In the genomic region with DNA sequence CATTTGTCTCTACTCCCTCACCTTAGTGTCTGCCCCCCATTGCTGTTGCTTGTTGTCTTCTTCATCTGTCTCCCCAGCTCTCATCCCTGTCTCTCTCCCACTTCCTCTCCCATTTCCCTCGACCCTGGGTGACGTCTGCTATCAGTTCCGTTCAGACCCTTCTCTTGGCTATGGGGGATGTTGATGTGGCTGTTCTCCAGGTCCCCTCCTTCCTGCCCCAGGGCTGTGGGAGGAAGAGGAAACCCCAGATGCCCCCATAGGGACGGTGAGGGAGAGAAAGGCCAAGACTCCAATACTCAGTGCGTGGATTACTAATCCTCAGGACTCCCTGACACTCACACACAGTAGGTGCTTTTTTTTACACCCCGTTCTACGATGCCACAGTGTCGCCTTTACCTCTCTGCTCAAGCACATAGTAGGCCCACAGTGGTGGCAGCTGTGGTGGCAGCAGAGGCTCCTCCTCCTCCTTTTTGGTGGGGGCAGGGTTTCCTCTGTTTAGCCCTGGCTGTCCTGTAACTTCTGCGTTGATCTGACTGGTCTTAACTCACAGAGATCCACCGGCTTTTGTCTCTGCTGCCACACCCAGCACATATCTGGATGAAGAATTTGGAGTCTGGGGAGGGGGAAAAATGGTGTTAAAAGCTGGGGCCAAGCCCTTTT, we compare ENCODE assay signal across 9 mouse cellular contexts. TPM values are rescaled to one million over a fixed set of nuclear protein-coding genes. Genes with fewer than 3 reads are reported as not detected.
DNase-seq lines count a peak whose midpoint lies in the region; ATAC-seq lines count a peak whose summit lies in the region.
"Had no signal": no experiment of that assay in that cellular context is flagged by ENCODE, and none has a peak within 500 bp of the region (broad histone marks: within the 10 kb centered on the region; RNA-seq: fewer than 3 reads in every experiment).

No protein-coding gene starts in this region.

- H3K9ac ChIP-seq in heart, embryonic 16.5 days (ENCODE audit: low read length): no peak overlapping the region
- peak overlapping the region; percentile 36; the same call in 1 of the 2 replicates for H3K9ac ChIP-seq in liver, embryonic 12.5 days

- no peaks in the 10 kb centered on the region for H3K9me3 ChIP-seq in heart, embryonic 16.5 days (replicated peaks; ENCODE audit: control insufficient read depth, low read length)
- H3K9me3 ChIP-seq in liver, embryonic 12.5 days (replicated peaks): no peaks in the 10 kb centered on the region

- no peak overlapping the region for H3K4me3 ChIP-seq in heart, embryonic 16.5 days (ENCODE audit: low read length)
- H3K4me3 ChIP-seq in liver, embryonic 12.5 days: 0 out of 2 replicates have a peak overlapping the region, but pooled peaks have one; percentile 2

- no peaks in the 10 kb centered on the region for H3K27me3 ChIP-seq in heart, embryonic 16.5 days (ENCODE audit: control insufficient read depth, insufficient read depth, low read length)
- no peaks in the 10 kb centered on the region for H3K27me3 ChIP-seq in liver, embryonic 12.5 days (replicated peaks)

- peak overlapping the region; percentile 84 for H3K27ac ChIP-seq in heart, embryonic 16.5 days (ENCODE audit: low read length)
- peak overlapping the region; percentile 74 for H3K27ac ChIP-seq in liver, embryonic 12.5 days

- 50% methylated on average over 10 of the region's 10 CpGs for WGBS in heart, embryonic 16.5 days
- 20% methylated on average over 10 of the region's 10 CpGs for WGBS in liver, embryonic 12.5 days (ENCODE audit: insufficient replicate concordance)

- peak; percentile 51; the same call in 1 of the 2 replicates for ATAC-seq in heart, embryonic 16.5 days (replicated peaks; ENCODE audit: extremely low read depth, insufficient read depth, low FRiP score)
- ATAC-seq in liver, embryonic 12.5 days: peak; percentile 16; the same call in 1 of the 2 replicates

- H3K4me2 ChIP-seq in heart, embryonic 16.5 days (ENCODE audit: low read depth, low read length): peak overlapping the region; percentile 36; the same call in 1 of the 2 replicates
- H3K4me2 ChIP-seq in liver, embryonic 12.5 days: peak overlapping the region; percentile 39

- H3K36me3 ChIP-seq in heart, embryonic 16.5 days (ENCODE audit: control insufficient read depth, insufficient read depth): no peaks in the 10 kb centered on the region
- peaks cover 16% of the 10 kb centered on the region; the same call in 1 of the 2 replicates for H3K36me3 ChIP-seq in liver, embryonic 12.5 days

- H3K4me1 ChIP-seq in heart, embryonic 16.5 days (ENCODE audit: control insufficient read depth, insufficient read depth, low read length): peaks cover 66% of the 10 kb centered on the region
- H3K4me1 ChIP-seq in liver, embryonic 12.5 days: peaks cover 98% of the 10 kb centered on the region

- DNase-seq in 416B (ENCODE audit: low read depth): peak; percentile 91
- DNase-seq in ES-CJ7 (ENCODE audit: low read depth, low spot score): peak; percentile 74
- DNase-seq in cerebellum, adult 8-10 months: no peak
- DNase-seq in cerebellum, adult 11-12 months: no peak
- DNase-seq in thymus, postnatal 14 days: no peak
- DNase-seq in urinary bladder, postnatal 4 days (ENCODE audit: low spot score in 2 of 2): no peak
- DNase-seq: adrenal gland, postnatal 25 days had no signal

RNA-seq across cellular contexts. Expression of a gene that starts 7.2 kb away (rescaled TPM):
- polyA plus RNA-seq in heart, embryonic 16.5 days (2015; fragmentation: Nextera tagmentation; extraction: Ambion mirVana): 51.0 and 53.0 TPM in 2 replicates
- 40.5 and 45.1 TPM in 2 replicates for polyA plus RNA-seq in liver, embryonic 12.5 days (2016; fragmentation: Nextera tagmentation; extraction: Ambion mirVana)

RNA-seq across cellular contexts. Expression of a gene that starts 28.1 kb away (rescaled TPM):
- polyA plus RNA-seq in heart, embryonic 16.5 days (2015; fragmentation: Nextera tagmentation; extraction: Ambion mirVana): 1.5 TPM in 2 replicates
- polyA plus RNA-seq in liver, embryonic 12.5 days (2016; fragmentation: Nextera tagmentation; extraction: Ambion mirVana): 0.15 and 0.16 TPM in 2 replicates

RNA-seq across cellular contexts. Expression of a gene that starts 31.4 kb away (rescaled TPM):
- 1.6 and 2.0 TPM in 2 replicates for polyA plus RNA-seq in heart, embryonic 16.5 days (2015; fragmentation: Nextera tagmentation; extraction: Ambion mirVana)
- 0.73 and 0.77 TPM in 2 replicates for polyA plus RNA-seq in liver, embryonic 12.5 days (2016; fragmentation: Nextera tagmentation; extraction: Ambion mirVana)

RNA-seq across cellular contexts. Expression of a gene that starts 42.5 kb away (rescaled TPM):
- polyA plus RNA-seq in heart, embryonic 16.5 days (2015; fragmentation: Nextera tagmentation; extraction: Ambion mirVana): 19.1 and 20.1 TPM in 2 replicates
- 19.7 and 20.7 TPM in 2 replicates for polyA plus RNA-seq in liver, embryonic 12.5 days (2016; fragmentation: Nextera tagmentation; extraction: Ambion mirVana)

RNA-seq across cellular contexts. Expression of a gene that starts 59.2 kb away (rescaled TPM):
- 23.5 and 24.7 TPM in 2 replicates for polyA plus RNA-seq in heart, embryonic 16.5 days (2015; fragmentation: Nextera tagmentation; extraction: Ambion mirVana)
- polyA plus RNA-seq in liver, embryonic 12.5 days (2016; fragmentation: Nextera tagmentation; extraction: Ambion mirVana): 23.1 and 26.1 TPM in 2 replicates

Comparison
In these comparisons a context has a peak if more than half of its experiments do, and no peak if none do; other contexts are left out.
1. DNase-seq: peak in 416B (single experiment) and ES-CJ7 (single experiment); none in cerebellum, adult 8-10 months (single experiment), cerebellum, adult 11-12 months (single experiment), thymus, postnatal 14 days (single experiment) and urinary bladder, postnatal 4 days (0 of 2).